Mouse (Mus musculus) ES-CJ7 (cell line): Measurements from ENCODE around the gene Abca8b.
"Not testable (repeated sequence)": the region's sequence is repeated elsewhere in the genome, so short reads cannot be mapped to it uniquely, and the experiment has no call there.

Experiments used
- DNase-seq: peaks from one replicate; pipeline ENCODE4 v3.0.0; 2011; ENCODE audit warnings: low read depth, low spot score

Gene Abca8b

DNA sequence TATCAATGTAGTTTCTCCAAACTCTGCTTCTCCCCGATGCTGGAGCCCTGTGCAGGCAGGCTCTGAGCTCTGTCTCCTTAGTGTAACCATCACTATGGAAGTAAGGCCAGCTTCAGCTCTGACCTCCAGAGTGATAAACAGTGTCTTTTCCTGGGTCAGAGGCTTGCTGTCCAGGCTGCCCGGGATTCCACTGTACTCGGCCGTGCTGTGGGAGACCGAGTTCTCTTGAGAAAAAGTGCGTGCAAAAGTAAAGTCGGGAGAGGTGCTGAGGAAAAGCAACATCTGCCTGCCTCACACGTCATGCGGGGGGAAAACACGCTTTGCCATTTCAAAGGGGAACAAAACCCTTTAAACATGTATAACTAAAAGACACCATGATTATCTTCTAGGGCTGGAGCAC lies 79.0 kb downstream of the Abca8b start:
- DNase-seq, result no peak

GRCm38 (mm10) chr11:109913156-109913555 lies 82.5 kb downstream of the Abca8b start:
- not testable (repeated sequence) for DNase-seq

DNA sequence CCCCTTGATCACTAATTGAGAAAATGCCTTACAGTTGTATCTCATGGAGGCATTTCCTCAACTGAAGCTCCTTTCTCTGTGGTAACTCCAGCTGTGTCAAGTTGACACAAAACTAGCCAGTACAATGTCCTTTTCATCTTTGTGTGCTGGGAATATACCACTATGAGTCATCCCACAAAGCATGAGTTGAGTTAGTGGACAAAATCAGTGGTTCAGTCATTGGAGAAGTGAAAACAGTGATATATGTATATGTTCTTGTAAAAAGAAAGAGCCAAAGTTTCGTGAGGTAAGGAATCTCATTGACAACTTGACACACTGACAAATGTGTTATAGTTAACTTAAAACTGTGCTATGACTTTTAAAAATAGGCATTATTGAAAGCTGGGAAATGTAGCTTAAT lies 83.5 kb downstream of the Abca8b start:
- not testable (repeated sequence) for DNase-seq

GRCm38 (mm10) chr11:109909801-109910200 lies 85.8 kb downstream of the Abca8b start:
- no peak for DNase-seq

- DNase-seq, result no peak
Observed at GRCm38 (mm10) chr11:109908207-109909031, 87.2 kb downstream of the Abca8b start.

- no peak for DNase-seq
Observed at GRCm38 (mm10) chr11:109907508-109907907, 88.1 kb downstream of the Abca8b start.

- peak; percentile 58 for DNase-seq
Observed at GRCm38 (mm10) chr11:109902616-109903598, 92.7 kb downstream of the Abca8b start.

DNA sequence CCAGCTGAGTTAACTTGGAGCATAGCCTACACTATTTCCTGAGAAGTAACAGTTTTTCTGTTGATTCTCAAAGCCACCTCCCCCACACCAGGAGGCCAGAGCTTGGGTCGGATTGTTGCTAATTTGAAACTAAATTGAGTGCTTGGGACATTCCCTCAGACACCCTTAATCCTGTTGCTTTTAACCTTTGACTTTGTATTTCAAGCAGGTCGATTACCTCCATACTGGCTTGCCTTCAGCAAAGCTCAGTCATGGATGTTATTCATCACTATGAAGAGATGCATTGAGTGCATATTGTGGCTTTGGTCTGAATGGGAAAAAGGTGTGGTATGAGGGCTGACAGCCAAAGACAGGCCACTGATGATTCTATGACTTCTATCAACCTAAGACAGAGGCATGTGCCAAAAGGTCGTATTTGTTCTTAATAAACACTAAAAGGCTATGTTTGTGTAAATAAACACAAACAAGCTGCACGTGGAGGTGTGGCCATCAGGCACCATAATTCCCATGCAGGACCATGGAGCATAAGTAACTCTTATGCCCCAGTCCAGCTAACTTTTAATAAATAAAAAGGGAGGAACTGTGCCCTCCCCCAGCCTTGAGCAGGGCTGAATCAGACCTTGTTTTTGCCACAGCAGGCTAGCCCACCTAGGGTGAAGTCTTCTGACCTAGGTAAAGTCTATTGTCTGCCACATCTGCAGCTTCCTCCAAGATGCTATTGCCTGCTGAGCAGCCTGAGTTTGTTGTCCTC lies 95.0 kb downstream of the Abca8b start:
- peak; percentile 41 for DNase-seq

DNA sequence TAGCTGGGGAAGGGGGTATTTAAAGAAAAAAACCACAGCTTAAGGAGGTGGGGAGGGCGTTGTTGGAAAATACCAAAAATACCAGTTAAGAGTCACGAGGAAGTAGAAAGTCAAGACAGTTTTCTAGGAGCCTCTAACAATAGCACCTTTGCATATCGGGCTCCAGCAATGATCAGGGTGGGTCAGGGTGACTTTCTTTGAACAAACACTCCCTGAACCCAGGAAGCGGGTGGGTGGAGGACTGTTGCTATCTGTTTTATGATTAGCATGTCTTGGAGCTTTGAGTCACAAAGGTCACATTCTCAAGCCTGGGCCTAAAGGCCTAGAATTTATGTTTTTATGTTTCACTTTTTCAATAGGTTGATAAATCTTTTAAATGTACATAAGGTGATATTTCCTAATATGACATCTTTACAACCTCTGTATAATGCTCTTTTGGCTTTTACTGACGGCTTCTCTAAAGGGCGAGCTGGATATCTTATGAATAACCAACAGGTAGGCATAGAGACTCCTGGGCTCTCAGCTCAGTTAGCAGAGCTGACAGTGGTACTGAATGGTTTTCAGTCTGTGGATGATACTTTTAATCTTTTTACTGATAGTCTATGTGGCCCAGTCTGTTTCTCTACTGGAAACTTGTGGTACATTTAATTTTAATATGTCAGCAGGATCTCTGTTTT lies 96.7 kb downstream of the Abca8b start:
- DNase-seq, result no peak

DNA sequence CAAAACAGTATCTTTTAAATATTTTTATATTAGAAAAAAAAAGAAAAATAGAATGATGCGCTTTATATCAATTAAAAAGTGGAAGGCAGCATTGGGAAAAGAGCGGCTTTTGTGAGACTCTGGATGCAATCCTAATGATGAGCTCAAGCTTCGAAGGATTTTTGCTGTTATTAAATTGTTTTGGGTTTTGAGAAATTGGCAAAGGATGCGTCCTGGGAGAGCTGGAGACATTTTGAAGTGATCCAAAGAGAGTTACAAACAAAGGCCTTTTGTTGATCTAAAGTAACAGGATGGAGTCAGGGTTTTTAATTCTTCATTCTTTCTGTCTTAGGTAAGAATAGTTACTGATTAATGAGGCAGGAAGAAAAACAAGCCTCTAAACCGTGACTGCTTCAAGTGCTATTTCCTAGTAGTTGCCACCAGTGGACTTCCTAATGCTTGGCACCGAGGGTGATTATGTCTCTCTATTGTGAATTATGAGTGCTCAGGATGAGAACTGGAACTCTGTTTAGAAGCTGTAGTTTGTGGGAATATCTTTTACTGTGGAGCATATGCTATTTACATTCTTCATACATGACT lies 99.6 kb downstream of the Abca8b start:
- DNase-seq, result no peak

- no peak for DNase-seq
Observed at GRCm38 (mm10) chr11:109895496-109895895, 100.1 kb downstream of the Abca8b start.

- peak; percentile 18 for DNase-seq
Observed at GRCm38 (mm10) chr11:109893894-109894804, 101.5 kb downstream of the Abca8b start.

- DNase-seq, result no peak
Observed at GRCm38 (mm10) chr11:109891989-109892386, 103.7 kb downstream of the Abca8b start.

DNA sequence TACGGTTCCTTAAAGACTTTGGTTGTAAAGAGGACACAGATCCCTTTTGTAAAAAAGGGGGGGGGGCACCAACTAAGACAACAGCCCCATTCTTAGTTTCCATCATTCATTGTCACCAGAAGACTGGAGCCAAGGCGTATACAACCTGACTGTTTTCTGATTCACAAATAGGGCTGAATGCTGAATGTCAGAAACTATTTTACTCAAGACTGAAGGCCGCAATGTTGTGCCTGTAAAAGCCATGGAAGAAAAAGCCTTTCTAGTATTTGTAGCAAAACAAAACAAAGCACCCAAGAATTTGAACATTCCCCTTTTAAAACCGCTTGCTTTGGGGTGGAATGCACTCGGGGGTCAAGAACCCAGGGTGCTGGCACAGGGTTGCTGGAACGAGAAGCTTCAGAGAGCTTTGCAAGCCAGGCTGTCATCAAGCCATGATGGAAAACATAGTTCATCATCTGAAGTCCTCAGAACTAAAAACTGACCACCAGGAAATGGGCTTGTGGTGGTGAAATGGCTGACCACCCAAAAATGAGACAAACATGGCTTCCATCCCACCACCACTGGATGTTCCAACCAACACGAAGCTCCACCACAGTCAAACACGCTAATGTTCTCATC lies 104.2 kb downstream of the Abca8b start:
- no peak for DNase-seq

GRCm38 (mm10) chr11:109889595-109889994 lies 106.0 kb downstream of the Abca8b start:
- DNase-seq, result no peak

DNA sequence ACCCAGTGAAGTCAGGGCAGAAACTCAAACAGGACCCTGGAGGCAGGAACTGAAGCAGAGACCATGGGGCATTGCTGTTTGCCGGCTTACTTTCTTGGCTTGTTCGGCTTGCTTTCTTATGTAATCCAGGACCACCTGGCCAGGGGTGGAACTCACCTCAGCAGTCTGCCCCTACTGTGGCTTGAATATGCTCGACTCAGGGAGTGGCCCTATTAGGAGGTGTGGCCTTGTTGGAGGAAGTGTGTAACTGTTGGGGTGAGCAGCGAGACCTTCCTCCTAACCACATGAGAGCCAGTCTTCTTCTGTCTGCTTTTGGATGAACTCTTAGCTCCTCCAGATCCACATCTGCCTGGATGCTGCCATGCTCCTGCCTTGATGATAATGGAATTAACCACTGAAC lies 108.9 kb downstream of the Abca8b start:
- DNase-seq, result peak; percentile 52

DNA sequence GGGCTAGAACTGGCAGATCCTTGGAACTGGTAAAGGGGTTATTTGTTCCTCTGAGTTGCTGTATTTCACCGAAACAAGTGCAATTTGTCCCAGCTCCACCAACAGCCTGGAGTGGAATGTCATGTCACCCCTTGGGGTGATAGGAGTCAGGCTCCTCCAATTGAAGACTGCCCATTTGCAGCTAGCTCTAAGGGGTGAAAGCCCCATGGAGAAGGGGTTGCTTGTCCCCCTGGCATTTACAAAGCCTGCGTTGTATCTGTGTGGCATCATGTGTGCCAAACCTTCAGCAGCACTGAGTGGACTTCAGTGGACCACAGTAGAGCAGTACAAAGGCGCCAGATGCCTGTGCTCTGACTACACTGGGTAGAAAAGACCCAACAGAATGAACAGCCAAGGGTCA lies 110.1 kb downstream of the Abca8b start:
- no peak for DNase-seq

- no peak for DNase-seq
Observed at GRCm38 (mm10) chr11:109884801-109885200, 110.8 kb downstream of the Abca8b start.

- DNase-seq, result no peak
Observed at GRCm38 (mm10) chr11:109884126-109884525, 111.5 kb downstream of the Abca8b start.
